Mouse (Mus musculus) limb, embryonic 10.5 days (tissue): ENCODE results near the gene Gm49355. TPM values are rescaled to one million over a fixed set of nuclear protein-coding genes. Genes with fewer than 3 reads are reported as not detected.

Experiments used
- DNase-seq: peaks from one replicate; pipeline ENCODE4 v3.0.0-alpha.2; 2017; ENCODE audit warnings: low spot score
- H3K27ac ChIP-seq: fragments of 300-500 bp; sonication (generic); 2 replicates; pipeline ENCODE4 v1.5.1; 2016; ENCODE audit warnings: mild to moderate bottlenecking
- H3K27me3 ChIP-seq: fragments of 300-500 bp; sonication (generic); 2 replicates; pipeline ENCODE4 v1.6.1; 2016; ENCODE audit warnings: low read depth, mild to moderate bottlenecking; ENCODE audit not compliant: poor library complexity, severe bottlenecking
- H3K36me3 ChIP-seq: fragments of 300-500 bp; sonication (generic); 2 replicates; pipeline ENCODE4 v1.6.1; 2016; ENCODE audit warnings: mild to moderate bottlenecking, moderate library complexity
- H3K4me1 ChIP-seq: fragments of 300-500 bp; sonication (generic); 2 replicates; pipeline ENCODE4 v1.6.1; 2016
- H3K4me3 ChIP-seq: fragments of 300-500 bp; sonication (generic); 2 replicates; pipeline ENCODE4 v1.5.1; 2016; ENCODE audit warnings: mild to moderate bottlenecking, moderate library complexity
- H3K9me3 ChIP-seq: fragments of 300-500 bp; sonication (generic); replicated peaks from 2 replicates; pipeline ENCODE4 v1.6.1; 2016; ENCODE audit warnings: mild to moderate bottlenecking
- WGBS: fragments of 180-500 bp; shearing (Covaris S2); methylation state at CpG from one replicate; pipeline ENCODE4 v1.1.7; 2016; 5-methylcytosine and 5-hydroxymethylcytosine counted together
- polyA plus RNA-seq: library from polyadenylated mRNA; unstranded; fragments of >200 nt; fragmentation: Nextera tagmentation; extraction: Ambion mirVana; gene quantifications from 2 replicates; pipeline ENCODE4 v1.2.1, GENCODE M21; 2016

The Gm49355 gene
- polyA plus RNA-seq, 1 experiment from 2014 or later = 0.05 TPM

DNA sequence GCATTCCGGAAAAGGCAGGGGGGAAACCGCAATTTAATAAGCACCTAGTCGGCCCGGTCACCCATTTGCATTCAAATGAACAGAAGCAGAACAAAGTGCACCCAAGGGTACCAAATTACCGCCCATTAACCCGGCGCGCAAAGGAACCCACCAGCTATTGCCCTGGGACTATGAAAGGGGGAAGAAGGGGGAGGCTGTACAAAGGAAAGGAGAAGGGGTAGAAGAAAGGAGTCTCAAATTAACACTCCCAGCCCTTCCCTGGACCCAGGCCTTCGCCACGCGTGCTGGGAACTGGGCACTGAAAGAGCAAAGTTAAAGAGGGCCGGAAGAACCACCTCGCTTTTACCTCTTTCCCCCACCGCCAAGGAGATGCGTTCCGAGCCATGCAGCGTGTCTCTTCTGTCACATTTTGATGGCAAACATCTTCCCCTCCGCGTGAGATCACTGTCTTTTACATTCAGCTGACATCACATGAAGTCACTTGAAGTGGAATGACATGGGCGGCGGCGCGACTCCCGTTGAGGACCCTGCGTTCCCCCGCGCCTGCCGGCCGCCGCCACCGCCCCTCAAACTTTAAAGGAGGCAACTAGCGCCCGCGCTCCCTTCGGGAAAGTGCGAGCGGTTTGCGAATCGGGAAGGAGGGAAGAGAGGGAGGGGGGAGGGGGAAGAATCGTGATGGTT, 61.6 kb downstream of the Gm49355 start:
- H3K27me3 ChIP-seq = peaks cover 100% of the 10 kb centered on the region
- H3K36me3 ChIP-seq = no peaks in the 10 kb centered on the region
- no peaks in the 10 kb centered on the region for H3K9me3 ChIP-seq
- H3K4me3 ChIP-seq = peak overlapping the region; percentile 29
- peak; percentile 58 for DNase-seq
- WGBS = under 1% methylated on average over 40 of the region's 40 CpGs
- no peak overlapping the region for H3K27ac ChIP-seq
- peaks cover 36% of the 10 kb centered on the region for H3K4me1 ChIP-seq

DNA sequence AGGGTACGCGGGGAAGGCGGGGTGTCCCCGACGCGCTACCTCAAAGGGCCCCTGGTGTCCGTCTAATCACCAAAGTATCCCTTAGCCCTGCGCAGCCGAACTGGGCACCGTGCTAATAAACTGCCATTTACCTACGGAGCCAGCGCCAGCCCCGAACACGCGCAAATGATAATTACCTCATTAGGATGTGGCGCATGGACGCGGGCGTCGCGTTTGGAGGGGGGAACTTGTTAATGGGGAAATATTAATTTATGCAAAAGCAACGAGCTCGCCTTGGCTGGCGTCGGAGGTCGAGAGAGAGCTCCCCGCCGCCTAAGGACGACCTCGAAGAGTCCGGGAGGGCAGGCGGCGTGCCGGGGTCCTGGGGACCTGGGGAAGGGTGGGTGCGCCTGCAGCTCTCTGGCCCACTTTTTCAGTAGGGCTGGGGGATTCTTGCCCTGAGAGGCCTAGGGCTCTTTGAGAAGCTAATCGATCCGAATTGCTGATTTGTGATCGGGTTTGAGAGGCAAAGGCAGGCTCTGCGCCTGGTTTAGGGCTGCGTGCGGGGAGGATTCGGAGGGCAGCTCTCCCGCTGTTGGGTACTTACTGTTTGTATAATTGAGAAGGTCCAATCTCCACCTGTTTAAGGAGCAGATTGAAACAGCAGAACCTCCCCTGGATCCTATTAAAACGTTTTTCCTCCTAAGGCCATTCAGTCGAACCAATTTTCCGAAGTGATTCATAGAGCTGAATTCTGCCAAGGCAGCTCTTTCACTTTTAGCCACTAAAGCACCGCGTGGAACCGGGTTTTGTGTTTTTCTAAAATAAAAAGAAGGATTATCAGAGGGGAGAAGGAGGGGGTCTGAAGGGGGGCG, 62.5 kb downstream of the Gm49355 start:
- DNase-seq = peak; percentile 64
- Histone ChIP-seq H3K27me3 (peaks cover 100% of the 10 kb centered on the region), H3K4me3 (peak overlapping the region; percentile 18), H3K36me3 (no peaks in the 10 kb centered on the region), H3K27ac (no peak overlapping the region), H3K9me3 (no peaks in the 10 kb centered on the region), H3K4me1 (peaks cover 32% of the 10 kb centered on the region)
- WGBS = under 1% methylated on average over 50 of the region's 50 CpGs

DNA sequence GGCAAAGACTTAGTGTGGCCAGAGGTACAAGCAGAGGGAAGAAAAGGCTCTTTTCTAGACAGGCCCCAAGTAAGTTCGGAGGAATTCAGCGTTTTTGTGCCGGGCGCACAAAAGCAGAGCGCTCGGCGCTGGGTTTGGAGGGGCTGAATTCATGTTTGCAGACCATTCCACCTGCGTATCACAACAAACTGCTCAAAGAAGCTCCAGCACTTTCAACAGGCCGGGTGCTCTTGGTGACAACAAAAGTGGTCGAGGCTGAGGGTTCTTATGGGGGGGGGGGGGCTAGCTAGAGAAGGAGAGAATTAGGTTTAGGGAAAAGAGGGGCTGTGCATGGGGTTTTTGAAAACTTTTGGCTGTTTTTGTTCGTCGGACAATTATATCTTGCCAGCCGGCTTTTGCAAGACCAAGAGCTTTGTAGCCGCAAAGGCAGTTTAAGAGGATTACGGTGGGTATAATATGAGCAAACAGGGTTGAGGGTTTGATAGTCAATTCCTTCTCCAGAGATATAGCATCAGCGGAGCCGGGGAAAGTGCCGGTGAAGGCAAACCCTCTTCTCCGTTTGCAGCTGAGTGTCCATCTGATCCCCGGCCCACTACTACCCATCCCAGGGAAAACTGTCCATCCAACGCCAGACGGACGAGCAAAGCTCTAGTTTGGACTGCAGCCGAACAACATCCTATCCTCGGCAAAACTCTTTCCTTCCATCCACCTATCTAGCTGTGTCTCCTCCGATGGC, 63.3 kb downstream of the Gm49355 start:
- no peak overlapping the region for H3K4me3 ChIP-seq
- no peaks in the 10 kb centered on the region for H3K36me3 ChIP-seq
- H3K9me3 ChIP-seq = no peaks in the 10 kb centered on the region
- H3K4me1 ChIP-seq = peaks cover 25% of the 10 kb centered on the region
- under 1% methylated on average over 26 of the region's 26 CpGs for WGBS
- no peak overlapping the region for H3K27ac ChIP-seq
- H3K27me3 ChIP-seq = peaks cover 100% of the 10 kb centered on the region
- DNase-seq = peak; percentile 55

DNA sequence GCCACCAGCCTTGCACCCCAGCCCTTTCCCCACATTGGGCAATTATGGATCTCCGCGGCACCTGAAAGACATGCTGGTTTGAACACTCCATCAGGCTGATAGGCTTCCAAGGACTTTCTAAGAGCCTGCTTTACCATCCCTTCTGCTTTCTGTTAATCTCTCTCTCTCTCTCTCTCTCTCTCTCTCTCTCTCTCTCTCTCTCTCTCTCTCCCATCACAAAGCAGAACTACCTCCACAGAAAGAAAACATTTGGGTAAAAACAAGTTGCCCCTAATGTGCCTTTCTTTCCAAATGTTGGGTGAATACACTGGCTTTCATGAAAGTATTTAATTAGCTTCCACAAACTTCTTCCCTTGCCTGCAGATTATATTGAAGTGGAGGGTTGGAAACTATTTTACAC, 64.3 kb downstream of the Gm49355 start, which contains the start of gene Fezf2:
Fezf2 (minus strand) TSS at position 101 of the 400 bp plus-strand sequence.
- Histone ChIP-seq H3K4me3 (no peak within 1 kb of the TSS), H3K27ac (no peak within 1 kb of the TSS), H3K9me3 (no peaks in the 10 kb centered on the region), H3K27me3 (peaks cover 100% of the 10 kb centered on the region), H3K4me1 (peaks cover 25% of the 10 kb centered on the region), H3K36me3 (no peaks in the 10 kb centered on the region)
- DNase-seq = no peak
- 0% methylated on average over 2 of the region's 2 CpGs for WGBS

DNA sequence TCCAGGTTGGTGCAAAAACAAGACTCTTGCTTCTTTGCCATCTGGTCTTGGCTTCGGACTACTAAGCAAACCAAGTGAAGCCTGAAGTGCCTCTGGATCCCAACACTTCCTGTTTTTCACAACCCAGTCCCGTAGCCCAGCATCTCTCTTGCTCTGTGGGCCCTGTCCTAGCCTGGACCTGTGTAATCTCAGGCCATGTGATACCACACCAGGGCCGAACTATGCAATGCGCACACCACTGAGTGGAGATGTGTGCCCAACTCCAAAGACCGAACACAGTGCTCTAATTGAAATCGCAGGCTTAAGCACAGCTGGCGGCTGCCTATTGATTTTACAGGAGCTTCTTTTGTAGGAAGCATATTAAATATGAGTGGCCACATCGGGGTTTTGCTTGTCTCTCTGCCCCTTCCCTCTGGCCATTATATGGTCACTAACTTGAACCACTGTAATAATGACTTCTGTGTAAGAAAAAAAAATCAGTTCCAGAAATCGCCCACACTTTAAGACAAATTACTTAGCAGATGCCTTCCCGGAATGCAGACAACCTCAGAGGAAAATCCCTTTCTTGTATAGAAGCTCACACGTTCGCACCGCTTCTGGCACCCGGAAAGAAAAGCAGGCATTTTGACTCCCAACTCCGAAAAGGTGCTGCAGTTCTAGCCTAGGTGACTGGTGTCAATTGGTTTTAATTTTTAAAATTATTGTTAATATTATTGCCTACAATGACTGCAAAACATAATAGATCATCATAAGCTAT, 65.7 kb downstream of the Gm49355 start:
- H3K4me1 ChIP-seq = peaks cover 19% of the 10 kb centered on the region
- no peaks in the 10 kb centered on the region for H3K9me3 ChIP-seq
- H3K36me3 ChIP-seq = no peaks in the 10 kb centered on the region
- H3K27ac ChIP-seq = no peak overlapping the region
- H3K27me3 ChIP-seq = peaks cover 100% of the 10 kb centered on the region
- 3% methylated on average over 15 of the region's 15 CpGs for WGBS
- no peak overlapping the region for H3K4me3 ChIP-seq
- DNase-seq = no peak

DNA sequence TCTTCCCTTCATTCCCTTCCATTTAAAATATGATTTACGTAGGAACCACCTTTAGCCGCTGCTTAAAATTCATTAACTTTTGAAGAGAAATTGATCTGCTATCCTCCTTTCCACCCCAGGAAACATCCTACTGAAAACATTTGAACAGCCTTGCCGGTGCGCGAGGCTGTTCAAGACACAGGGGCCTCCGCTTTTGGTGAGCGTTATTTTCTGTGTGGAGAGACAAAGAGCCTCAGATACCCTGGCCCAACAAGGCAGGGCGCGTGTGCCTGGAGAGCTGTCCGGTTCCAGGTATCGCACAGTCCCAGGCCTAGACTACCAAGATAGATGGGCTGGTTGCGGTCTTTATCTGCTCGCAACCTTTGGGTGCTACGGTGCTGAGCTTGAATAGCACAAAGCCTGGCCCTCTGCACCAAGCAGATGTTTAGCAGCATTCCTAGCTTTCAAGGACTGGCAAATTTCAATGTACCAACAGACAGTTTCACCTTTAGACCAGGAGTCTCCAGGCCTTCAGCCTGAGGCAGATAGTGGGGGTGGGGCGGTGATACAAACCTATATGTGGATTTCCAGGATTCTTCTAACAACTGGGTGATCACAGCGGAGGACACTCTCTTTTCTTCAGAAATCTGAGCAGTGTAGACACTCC, 66.6 kb downstream of the Gm49355 start:
- Histone ChIP-seq H3K4me1 (peaks cover 10% of the 10 kb centered on the region), H3K27me3 (peaks cover 99% of the 10 kb centered on the region), H3K4me3 (no peak overlapping the region), H3K9me3 (no peaks in the 10 kb centered on the region), H3K27ac (no peak overlapping the region), H3K36me3 (no peaks in the 10 kb centered on the region)
- peak; percentile 39 for DNase-seq
- 5% methylated on average over 16 of the region's 16 CpGs for WGBS

Other genes starting within 250 kb of the Gm49355 start
- 17.5 and 20.4 TPM in 2 replicates for gene 3830406C13Rik, start 197 bp downstream of the Gm49355 start, polyA plus RNA-seq
- gene Fezf2, start 64.2 kb downstream of the Gm49355 start, polyA plus RNA-seq = not detected in 2 replicates